Mouse (Mus musculus) myocyte (in vitro differentiated cells): ENCODE data around the gene Spock1. TPM values are rescaled to one million over a fixed set of nuclear protein-coding genes. Genes with fewer than 3 reads are reported as not detected.

Source experiments
- H3K27me3 ChIP-seq: one replicate; pipeline ENCODE4 v1.6.1; 2011; ENCODE audit not compliant: control insufficient read depth, insufficient read depth, insufficient read length
- H3K36me3 ChIP-seq: one replicate; pipeline ENCODE4 v1.6.1; 2011; ENCODE audit not compliant: control insufficient read depth, insufficient read depth
- H3K4me2 ChIP-seq: one replicate; pipeline ENCODE4 v1.6.1; 2011; ENCODE audit warnings: low read depth, control low read depth
- H3K4me3 ChIP-seq: one replicate; pipeline ENCODE4 v1.5.1; 2011; ENCODE audit warnings: mild to moderate bottlenecking, control low read depth, moderate library complexity
- H3K79me2 ChIP-seq: one replicate; pipeline ENCODE4 v1.6.1; 2011; ENCODE audit not compliant: control insufficient read depth, insufficient read depth
- H3ac ChIP-seq: one replicate; pipeline ENCODE4 v1.6.1; 2011; ENCODE audit not compliant: control insufficient read depth, insufficient read length
- CEBPB ChIP-seq: IDR thresholded peaks from 2 replicates; pipeline ENCODE4 v1.6.1; 2011; ENCODE audit warnings: mild to moderate bottlenecking, moderate library complexity; ENCODE audit not compliant: poor library complexity, insufficient read depth, severe bottlenecking
- E2F4 ChIP-seq: IDR thresholded peaks from one replicate; pipeline ENCODE4 v1.6.1; 2011; ENCODE audit warnings: mild to moderate bottlenecking, control low read depth, moderate library complexity; ENCODE audit not compliant: insufficient read depth
- MAX ChIP-seq: IDR thresholded peaks from one replicate; pipeline ENCODE4 v1.6.1; 2011; ENCODE audit warnings: low read depth, mild to moderate bottlenecking, control low read depth
- MYOD1 ChIP-seq, 3 experiments: IDR thresholded peaks; one replicate each; pipeline ENCODE4 v1.6.1; 2011; ENCODE audit warnings: control low read depth in 2 of 3, low read depth in 2 of 3, mild to moderate bottlenecking in 2 of 3, moderate library complexity in 1 of 3; ENCODE audit not compliant: insufficient read length in 2 of 3, control insufficient read depth in 1 of 3
- MYOG ChIP-seq, 3 experiments: IDR thresholded peaks; one replicate each; pipeline ENCODE4 v1.6.1; 2011; ENCODE audit warnings: control low read depth in 2 of 3, low read depth in 2 of 3, mild to moderate bottlenecking in 2 of 3; ENCODE audit not compliant: insufficient read length in 2 of 3, control insufficient read depth in 1 of 3, insufficient read depth in 1 of 3
- POLR2A ChIP-seq: IDR thresholded peaks from one replicate; pipeline ENCODE4 v1.6.1; 2011; ENCODE audit warnings: low read depth, mild to moderate bottlenecking, control low read depth, moderate library complexity; ENCODE audit not compliant: insufficient read length
- POLR2AphosphoS2 ChIP-seq: IDR thresholded peaks from one replicate; pipeline ENCODE4 v1.6.1; 2011; ENCODE audit warnings: low read depth, control low read depth; ENCODE audit not compliant: insufficient read length
- REST ChIP-seq: IDR thresholded peaks from one replicate; pipeline ENCODE4 v1.6.1; 2011; ENCODE audit warnings: mild to moderate bottlenecking, control low read depth, moderate library complexity; ENCODE audit not compliant: insufficient read depth, insufficient read length
- SRF ChIP-seq: IDR thresholded peaks from one replicate; pipeline ENCODE4 v1.6.1; 2011; ENCODE audit warnings: low read depth; ENCODE audit not compliant: control insufficient read depth, insufficient read length
- TCF12 ChIP-seq: IDR thresholded peaks from one replicate; pipeline ENCODE4 v1.6.1; 2011; ENCODE audit warnings: mild to moderate bottlenecking, control low read depth; ENCODE audit not compliant: poor library complexity, insufficient read depth, severe bottlenecking
- TCF3 ChIP-seq: IDR thresholded peaks from one replicate; pipeline ENCODE4 v1.6.1; 2011; ENCODE audit warnings: low read depth, control low read depth; ENCODE audit not compliant: insufficient read length
- USF1 ChIP-seq: IDR thresholded peaks from one replicate; pipeline ENCODE4 v1.6.1; 2011; ENCODE audit warnings: low read depth, mild to moderate bottlenecking, control low read depth, moderate library complexity
- polyA plus RNA-seq: library from polyadenylated mRNA; unstranded; fragments of >200 nt; fragmentation: generic; extraction: Trizol; gene quantifications from one replicate; pipeline ENCODE4 v1.2.1, GENCODE M21; 2012; ENCODE audit warnings: missing spikeins

Spock1 gene
- polyA plus RNA-seq, 1 experiment, result 0.19 TPM

DNA sequence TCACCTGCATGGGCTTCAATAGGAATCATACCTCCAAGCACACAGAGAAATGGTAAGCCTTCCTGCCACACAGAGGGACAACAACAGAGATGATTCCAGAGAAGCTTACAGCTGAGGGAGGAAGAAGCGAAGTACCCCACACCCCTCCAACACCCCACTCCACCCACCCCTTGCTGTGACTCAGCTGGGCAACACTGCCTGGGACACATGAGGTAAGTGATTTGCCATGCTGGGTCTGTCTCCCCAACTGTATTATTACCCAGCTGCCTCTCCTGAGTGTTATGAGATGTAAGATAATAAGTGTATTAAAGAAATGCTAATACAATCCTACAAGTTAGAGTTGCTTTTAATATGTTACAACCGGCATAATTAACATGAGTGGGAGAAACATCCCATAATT, 267.2 kb downstream of the Spock1 start:
- Histone ChIP-seq H3K4me2 (no peak overlapping the region), H3K27me3 (no peaks in the 10 kb centered on the region), H3ac (no peak overlapping the region), H3K4me3 (no peak overlapping the region), H3K79me2 (no peaks in the 10 kb centered on the region), H3K36me3 (no peaks in the 10 kb centered on the region)
- TF ChIP-seq MYOD1 (IDR thresholded peaks at IDR 0.05; ENCODE audit: control insufficient read depth in 1 of 3, insufficient read length in 2 of 3, low read depth in 2 of 3), result no peak
- TF ChIP-seq MAX, result no peak
- no peak for TF ChIP-seq TCF3
- TF ChIP-seq USF1, result no peak
- no peak for TF ChIP-seq TCF12
- TF ChIP-seq POLR2A, result no peak
- no peak for TF ChIP-seq E2F4
- no peak for TF ChIP-seq POLR2AphosphoS2
- TF ChIP-seq REST, result no peak
- TF ChIP-seq MYOG (IDR thresholded peaks at IDR 0.05; ENCODE audit: control insufficient read depth in 1 of 3, insufficient read depth in 1 of 3, insufficient read length in 2 of 3, low read depth in 2 of 3), result no peak

DNA sequence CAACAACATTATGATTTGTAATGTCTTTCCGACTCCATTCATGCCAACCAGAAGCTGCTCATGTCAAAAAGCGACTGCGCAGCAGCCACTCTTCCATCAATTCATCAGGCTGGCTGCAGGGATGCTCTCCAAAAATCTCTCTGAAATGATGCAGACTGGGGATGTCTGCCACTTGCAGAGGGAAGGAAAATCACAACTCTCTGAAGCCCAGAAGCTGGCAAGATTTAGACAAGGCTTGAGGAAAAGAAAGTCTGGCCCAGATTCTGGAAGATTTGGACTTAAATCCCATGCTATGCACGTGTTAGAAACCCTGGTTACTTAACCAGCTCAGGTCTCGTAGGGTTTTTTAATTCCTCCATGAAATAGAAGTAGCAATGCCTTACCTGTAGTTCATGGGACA, 269.3 kb downstream of the Spock1 start:
- TF ChIP-seq CEBPB (no peak), POLR2A (no peak), E2F4 (no peak)
- H3K4me2 ChIP-seq, result no peak overlapping the region
- no peak overlapping the region for H3ac ChIP-seq
- no peaks in the 10 kb centered on the region for H3K36me3 ChIP-seq
- no peaks in the 10 kb centered on the region for H3K27me3 ChIP-seq
- no peak overlapping the region for H3K4me3 ChIP-seq
- no peaks in the 10 kb centered on the region for H3K79me2 ChIP-seq

DNA sequence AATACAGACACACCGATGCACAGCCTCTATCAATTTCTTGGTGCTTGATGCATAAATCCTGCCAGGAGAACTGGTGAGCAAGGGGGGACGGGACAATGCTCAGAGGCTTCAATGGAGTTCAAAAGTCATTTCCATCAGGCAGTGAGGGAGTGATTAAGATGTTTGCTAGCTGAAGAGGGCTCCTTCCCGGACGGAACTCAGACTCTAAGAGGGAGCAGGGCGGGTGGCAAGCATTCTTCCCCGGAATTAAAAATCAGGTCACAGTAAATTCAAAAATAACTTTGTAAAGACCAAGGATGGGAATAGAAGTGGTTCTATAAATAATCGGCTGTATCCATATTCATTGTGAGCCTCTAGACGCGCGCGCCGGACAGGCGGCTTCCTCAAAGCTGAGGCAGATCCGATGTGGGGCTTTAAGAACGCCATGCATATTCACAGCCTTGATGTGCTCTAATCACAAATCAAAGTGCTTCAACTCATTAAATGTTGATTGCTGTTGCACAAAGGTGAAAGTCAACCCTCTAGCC, 270.5 kb downstream of the Spock1 start:
- no peaks in the 10 kb centered on the region for H3K36me3 ChIP-seq
- H3K4me3 ChIP-seq, result no peak overlapping the region
- H3K27me3 ChIP-seq, result no peaks in the 10 kb centered on the region
- H3ac ChIP-seq, result no peak overlapping the region
- no peaks in the 10 kb centered on the region for H3K79me2 ChIP-seq
- no peak overlapping the region for H3K4me2 ChIP-seq
- TF ChIP-seq SRF (no peak), USF1 (no peak), POLR2AphosphoS2 (no peak), MYOG (IDR thresholded peaks at IDR 0.05; ENCODE audit: control insufficient read depth in 1 of 3, insufficient read depth in 1 of 3, insufficient read length in 2 of 3, low read depth in 2 of 3) (no peak), TCF3 (no peak)

DNA sequence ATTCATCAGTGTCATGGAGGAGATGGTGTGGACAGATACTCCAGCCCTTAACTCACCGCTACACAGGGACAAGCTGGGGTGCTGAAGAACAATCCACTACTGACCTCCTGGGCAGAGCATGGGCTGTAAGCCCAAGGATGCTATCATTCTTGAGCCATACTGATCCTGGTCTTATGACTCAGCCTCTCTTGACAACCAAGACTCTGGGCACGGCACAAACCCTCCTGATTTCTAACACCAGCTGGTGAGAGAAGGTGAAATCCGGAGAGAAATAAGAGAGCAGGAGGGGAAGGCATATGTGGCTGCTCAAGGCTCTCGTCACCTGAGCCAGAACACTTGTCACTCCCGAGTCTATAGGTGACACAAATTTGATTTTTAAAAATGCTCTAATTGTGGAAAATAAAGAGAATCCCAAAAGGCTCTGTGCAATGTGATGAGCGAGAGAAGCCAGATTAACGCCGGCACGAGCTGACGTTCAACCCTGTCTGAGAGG, 271.0 kb downstream of the Spock1 start:
- TF ChIP-seq REST, result no peak
- no peak for TF ChIP-seq POLR2A
- no peak for TF ChIP-seq CEBPB
- no peak for TF ChIP-seq POLR2AphosphoS2
- TF ChIP-seq MYOD1 (IDR thresholded peaks at IDR 0.05; ENCODE audit: control insufficient read depth in 1 of 3, insufficient read length in 2 of 3, low read depth in 2 of 3), result no peak
- H3K36me3 ChIP-seq, result no peaks in the 10 kb centered on the region
- H3K4me3 ChIP-seq, result no peak overlapping the region
- no peaks in the 10 kb centered on the region for H3K79me2 ChIP-seq
- H3ac ChIP-seq, result no peak overlapping the region
- H3K27me3 ChIP-seq, result no peaks in the 10 kb centered on the region
- H3K4me2 ChIP-seq, result no peak overlapping the region

DNA sequence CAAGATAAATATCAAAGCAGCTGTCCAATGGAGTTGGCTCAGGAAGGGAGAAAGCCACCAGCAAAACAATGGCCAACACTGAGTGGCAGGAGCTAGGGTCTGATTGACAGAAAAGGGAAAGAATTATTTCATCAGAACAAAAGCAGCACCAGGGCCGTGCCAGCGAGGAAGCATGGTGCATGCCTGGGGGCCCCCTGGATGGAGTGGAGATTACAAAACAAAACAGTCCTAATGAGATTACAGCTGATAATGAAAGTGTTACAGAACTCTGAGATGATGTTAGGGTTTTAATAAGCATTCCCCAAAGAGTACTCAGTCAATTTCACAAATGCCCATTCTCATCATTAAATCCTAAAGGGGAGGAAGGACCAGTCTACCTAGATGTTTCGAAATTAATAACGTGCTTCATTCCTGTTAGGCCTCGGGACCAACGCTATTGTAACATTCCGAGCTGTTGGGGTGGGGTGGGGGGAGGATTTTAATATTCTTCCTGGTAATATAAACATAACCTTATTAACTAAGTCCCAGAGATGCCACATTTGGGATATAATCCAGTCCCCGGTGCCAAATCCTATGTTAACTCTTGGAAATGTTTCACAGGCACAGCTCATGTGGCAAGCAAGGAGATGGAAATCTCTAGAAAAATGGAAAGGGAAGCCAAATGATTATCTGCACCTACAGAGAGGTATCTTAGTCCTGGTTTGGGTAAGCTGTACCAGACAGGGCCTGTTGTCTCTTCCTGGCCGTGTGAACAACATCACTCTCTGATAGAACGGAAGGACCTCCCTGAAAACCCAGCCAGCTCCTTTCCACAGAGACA, 271.7 kb downstream of the Spock1 start:
- H3K36me3 ChIP-seq, result no peaks in the 10 kb centered on the region
- no peaks in the 10 kb centered on the region for H3K27me3 ChIP-seq
- TF ChIP-seq TCF3, result no peak
- no peak for TF ChIP-seq CEBPB
- no peak for TF ChIP-seq USF1
- no peak for TF ChIP-seq REST
- TF ChIP-seq POLR2AphosphoS2, result no peak
- no peak for TF ChIP-seq POLR2A
- TF ChIP-seq SRF, result no peak
- no peak for TF ChIP-seq MAX
- no peak overlapping the region for H3ac ChIP-seq
- no peak overlapping the region for H3K4me2 ChIP-seq
- H3K4me3 ChIP-seq, result no peak overlapping the region
- no peaks in the 10 kb centered on the region for H3K79me2 ChIP-seq
